Mouse (Mus musculus) liver, embryonic 11.5 days (tissue): ENCODE results near the gene Zfp771. TPM values are rescaled to one million over a fixed set of nuclear protein-coding genes. Genes with fewer than 3 reads are reported as not detected.

Source experiments
- ATAC-seq: fragments of 200-750 bp; cut with Nextera tagmentation; replicated peaks from 2 replicates; pipeline ENCODE4 v1.8.0; 2017; ENCODE audit warnings: moderate number of reproducible peaks, mild to moderate bottlenecking, moderate TSS enrichment, moderate library complexity; ENCODE audit not compliant: low FRiP score
- DNase-seq: peaks from one replicate; pipeline ENCODE4 v3.0.0-alpha.2; 2017; ENCODE audit warnings: low spot score
- H3K27ac ChIP-seq: fragments of 300-500 bp; sonication (generic); 2 replicates; pipeline ENCODE4 v1.5.1; 2014; ENCODE audit warnings: mild to moderate bottlenecking, low read depth, low read length, control low read depth
- H3K27me3 ChIP-seq: fragments of 300-500 bp; sonication (generic); replicated peaks from 2 replicates; pipeline ENCODE4 v1.6.1; 2014; ENCODE audit warnings: low read length, mixed read lengths; ENCODE audit not compliant: control insufficient read depth, insufficient read depth
- H3K36me3 ChIP-seq: fragments of 300-500 bp; sonication (generic); 2 replicates; pipeline ENCODE4 v1.6.1; 2014; ENCODE audit warnings: mild to moderate bottlenecking, low read length, moderate library complexity, mixed read lengths; ENCODE audit not compliant: control insufficient read depth, insufficient read depth
- H3K4me1 ChIP-seq: fragments of 300-500 bp; sonication (generic); replicated peaks from 2 replicates; pipeline ENCODE4 v1.6.1; 2014; ENCODE audit warnings: low read length, mixed read lengths; ENCODE audit not compliant: control insufficient read depth, insufficient read depth
- H3K4me2 ChIP-seq: fragments of 300-500 bp; sonication (generic); 2 replicates; pipeline ENCODE4 v1.6.1; 2014; ENCODE audit warnings: mild to moderate bottlenecking, control low read depth, moderate library complexity
- H3K4me3 ChIP-seq: fragments of 300-500 bp; sonication (generic); 2 replicates; pipeline ENCODE4 v1.5.1; 2014; ENCODE audit warnings: low read depth, low read length, control low read depth
- H3K9ac ChIP-seq: fragments of 300-500 bp; sonication (generic); 2 replicates; pipeline ENCODE4 v1.6.1; 2014; ENCODE audit warnings: low read depth, low read length, control low read depth
- H3K9me3 ChIP-seq: fragments of 300-500 bp; sonication (generic); 2 replicates; pipeline ENCODE4 v1.6.1; 2016; ENCODE audit warnings: low read length, inconsistent platforms, mixed read lengths; ENCODE audit not compliant: control insufficient read depth
- WGBS: fragments of 180-500 bp; shearing (Covaris S2); extraction: QIAGEN DNeasy Blood & Tissue Kit; methylation state at CpG from one replicate; pipeline ENCODE4 v1.1.7; 2014; 5-methylcytosine and 5-hydroxymethylcytosine counted together
- polyA plus RNA-seq: library from polyadenylated mRNA; unstranded; fragments of >200 nt; fragmentation: Nextera tagmentation; extraction: Ambion mirVana; gene quantifications from 2 replicates; pipeline ENCODE4 v1.2.1, GENCODE M21; 2014

The Zfp771 gene
- polyA plus RNA-seq, 1 experiment from 2014 or later = 45.9 TPM

GRCm38 (mm10) chr7:127281114-127281513, 37.0 kb downstream of the Zfp771 start:
- 27% methylated on average over 4 of the region's 4 CpGs for WGBS
- Histone ChIP-seq H3K4me1 (peaks cover 36% of the 10 kb centered on the region), H3K4me2 (no peak overlapping the region), H3K9me3 (no peaks in the 10 kb centered on the region), H3K36me3 (no peaks in the 10 kb centered on the region), H3K9ac (no peak overlapping the region), H3K4me3 (no peak overlapping the region), H3K27ac (no peak overlapping the region), H3K27me3 (no peaks in the 10 kb centered on the region)
- DNase-seq = no peak
- ATAC-seq = no peak

- no peak overlapping the region for H3K4me3 ChIP-seq
- H3K4me2 ChIP-seq = no peak overlapping the region
- no peak for DNase-seq
- no peak for ATAC-seq
- no peaks in the 10 kb centered on the region for H3K36me3 ChIP-seq
- H3K4me1 ChIP-seq = peaks cover 36% of the 10 kb centered on the region
- H3K9me3 ChIP-seq = no peaks in the 10 kb centered on the region
- no peak overlapping the region for H3K9ac ChIP-seq
- H3K27me3 ChIP-seq = no peaks in the 10 kb centered on the region
- WGBS = 75% methylated on average over 2 of the region's 2 CpGs
- no peak overlapping the region for H3K27ac ChIP-seq
Measured at GRCm38 (mm10) chr7:127282190-127282589, 38.1 kb downstream of the Zfp771 start.

- H3K27ac ChIP-seq = peak overlapping the region; percentile 19; the same call in 1 of the 2 replicates
- peak; percentile 87 for ATAC-seq
Measured at GRCm38 (mm10) chr7:127285154-127285553, 41.1 kb downstream of the Zfp771 start.

GRCm38 (mm10) chr7:127287940-127288339, 43.9 kb downstream of the Zfp771 start:
- no peak overlapping the region for H3K4me3 ChIP-seq
- DNase-seq = no peak
- WGBS = 74% methylated on average over 1 of the region's 1 CpGs
- H3K27ac ChIP-seq = no peak overlapping the region
- peaks cover 5% of the 10 kb centered on the region for H3K4me1 ChIP-seq
- ATAC-seq = no peak
- H3K9ac ChIP-seq = no peak overlapping the region
- H3K4me2 ChIP-seq = no peak overlapping the region
- no peaks in the 10 kb centered on the region for H3K36me3 ChIP-seq
- H3K9me3 ChIP-seq = no peaks in the 10 kb centered on the region; the same call in 1 of the 2 replicates
- H3K27me3 ChIP-seq = no peaks in the 10 kb centered on the region

More at GRCm38 (mm10) chr7:127285154-127285553, 41.1 kb downstream of the Zfp771 start:
- no peak overlapping the region for H3K4me3 ChIP-seq
- no peaks in the 10 kb centered on the region for H3K36me3 ChIP-seq
- H3K4me1 ChIP-seq = peaks cover 13% of the 10 kb centered on the region
- no peaks in the 10 kb centered on the region; the same call in 1 of the 2 replicates for H3K9me3 ChIP-seq
- no peak for DNase-seq
- H3K9ac ChIP-seq = 0 out of 2 replicates have a peak overlapping the region, but pooled peaks have one; percentile 34
- 38% methylated on average over 9 of the region's 10 CpGs for WGBS
- H3K27me3 ChIP-seq = no peaks in the 10 kb centered on the region
- H3K4me2 ChIP-seq = peak overlapping the region; percentile 12; the same call in 1 of the 2 replicates

- no peaks in the 10 kb centered on the region for H3K36me3 ChIP-seq
- ATAC-seq (no peak), DNase-seq (no peak)
- no peak overlapping the region for H3K4me3 ChIP-seq
- no peaks in the 10 kb centered on the region for H3K27me3 ChIP-seq
- H3K9ac ChIP-seq = no peak overlapping the region
- WGBS = 54% methylated on average over 2 of the region's 2 CpGs
- H3K4me1 ChIP-seq = peaks cover 5% of the 10 kb centered on the region
- no peak overlapping the region for H3K27ac ChIP-seq
- H3K4me2 ChIP-seq = no peak overlapping the region
- H3K9me3 ChIP-seq = no peaks in the 10 kb centered on the region; the same call in 1 of the 2 replicates
Measured at GRCm38 (mm10) chr7:127289306-127289705, 45.2 kb downstream of the Zfp771 start.

GRCm38 (mm10) chr7:127290142-127290541, 46.1 kb downstream of the Zfp771 start:
- Histone ChIP-seq H3K36me3 (no peaks in the 10 kb centered on the region), H3K27me3 (no peaks in the 10 kb centered on the region), H3K9ac (no peak overlapping the region), H3K4me1 (peaks cover 5% of the 10 kb centered on the region), H3K9me3 (no peaks in the 10 kb centered on the region; the same call in 1 of the 2 replicates), H3K27ac (no peak overlapping the region), H3K4me3 (no peak overlapping the region), H3K4me2 (no peak overlapping the region)
- ATAC-seq = no peak
- 48% methylated on average over 8 of the region's 8 CpGs for WGBS
- DNase-seq = no peak

GRCm38 (mm10) chr7:127296098-127296497, 52.0 kb downstream of the Zfp771 start, which contains the start of gene Itgal:
Itgal (plus strand) TSS chr7:127296260.
- ATAC-seq (no peak), DNase-seq (no peak)
- H3K4me3 ChIP-seq = peak within 1 kb of the TSS; percentile 14; the same call in 1 of the 2 replicates
- no peaks in the 10 kb centered on the region for H3K27me3 ChIP-seq
- no peaks in the 10 kb centered on the region for H3K36me3 ChIP-seq
- peaks cover 7% of the 10 kb centered on the region; the same call in 1 of the 2 replicates for H3K4me1 ChIP-seq
- H3K4me2 ChIP-seq = peak within 1 kb of the TSS; percentile 53
- 0 out of 2 replicates have a peak within 1 kb of the TSS, but pooled peaks have one; percentile 22 for H3K9ac ChIP-seq
- 46% methylated on average over 11 of the region's 11 CpGs for WGBS
- H3K9me3 ChIP-seq = no peaks in the 10 kb centered on the region
- H3K27ac ChIP-seq = 0 out of 2 replicates have a peak within 1 kb of the TSS, but pooled peaks have one; percentile 35

GRCm38 (mm10) chr7:127296786-127297555, 52.9 kb downstream of the Zfp771 start:
- DNase-seq = no peak
- H3K9ac ChIP-seq = no peak overlapping the region
- 84% methylated on average over 5 of the region's 5 CpGs for WGBS
- peak overlapping the region; percentile 14; the same call in 1 of the 2 replicates for H3K4me3 ChIP-seq
- peaks cover 7% of the 10 kb centered on the region; the same call in 1 of the 2 replicates for H3K4me1 ChIP-seq
- no peaks in the 10 kb centered on the region for H3K27me3 ChIP-seq
- H3K27ac ChIP-seq = no peak overlapping the region
- ATAC-seq = no peak
- H3K4me2 ChIP-seq = peak overlapping the region; percentile 53
- H3K36me3 ChIP-seq = no peaks in the 10 kb centered on the region
- H3K9me3 ChIP-seq = no peaks in the 10 kb centered on the region
